Mouse (Mus musculus): ENCODE results near the gene Cog5. TPM values are rescaled to one million over a fixed set of nuclear protein-coding genes. Genes with fewer than 3 reads are reported as not detected.

The Cog5 gene
- polyA plus RNA-seq, 2 experiments: 6.0 to 7.8 TPM

DNA sequence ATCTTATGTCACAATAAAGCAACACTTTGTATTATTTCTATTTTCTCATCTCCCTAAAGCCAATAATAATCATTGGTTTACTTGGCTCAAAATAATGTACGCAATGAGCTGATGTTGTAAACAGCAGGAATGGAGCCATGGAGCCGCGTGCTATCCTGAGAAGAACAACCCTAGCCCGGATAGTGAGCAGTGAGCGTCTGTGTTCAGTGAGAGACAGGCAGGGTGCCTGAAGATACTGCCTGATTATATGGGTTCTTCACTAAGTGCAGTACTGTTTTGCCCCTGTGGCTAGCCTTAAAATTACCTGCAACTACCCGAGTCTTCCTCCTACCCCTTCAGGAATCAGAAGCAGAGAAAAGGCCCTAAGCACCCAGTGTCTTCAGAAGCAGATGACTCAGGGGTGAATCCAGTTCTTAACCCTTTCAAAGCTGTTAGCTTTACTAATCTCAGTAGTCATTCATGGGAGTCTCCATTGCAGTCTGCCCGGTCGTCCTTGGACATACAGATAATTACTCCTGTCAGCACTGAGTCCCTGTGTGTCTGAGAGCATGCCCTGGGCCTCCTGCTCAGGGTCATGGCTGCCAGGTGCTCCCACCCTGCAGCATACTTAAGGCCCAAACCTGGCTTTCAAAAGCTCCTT lies 240.5 kb downstream of the Cog5 start:
- H3K9ac ChIP-seq (replicated peaks): no peak overlapping the region
- H3K36me3 ChIP-seq (replicated peaks; ENCODE audit: control insufficient read depth, insufficient read depth, low read depth): no peaks in the 10 kb centered on the region
- no peak for TF ChIP-seq CTCF (IDR thresholded peaks at IDR 0.05; ENCODE audit: low read depth)
- TF ChIP-seq EP300 (IDR thresholded peaks at IDR 0.05; ENCODE audit: low read depth): no peak
- WGBS (ENCODE audit: insufficient replicate concordance): 68% methylated on average over 8 of the region's 8 CpGs
- no peak overlapping the region for H3K4me2 ChIP-seq (ENCODE audit: low read depth)
- H3K4me1 ChIP-seq (replicated peaks; ENCODE audit: control insufficient read depth in 2 of 2, insufficient read depth in 2 of 2, low read length in 1 of 2): no peaks in the 10 kb centered on the region
- no peak overlapping the region for H3K4me3 ChIP-seq (ENCODE audit: insufficient read depth in 1 of 2, low read depth in 2 of 2, low read length in 2 of 2)
- ATAC-seq (ENCODE audit: insufficient read depth) (no peak), DNase-seq (ENCODE audit: low read depth in 3 of 3, low spot score in 3 of 3) (no peak)
- H3K27ac ChIP-seq: no peak overlapping the region
- no peaks in the 10 kb centered on the region for H3K9me3 ChIP-seq (ENCODE audit: control insufficient read depth, low read length)
- no peaks in the 10 kb centered on the region for H3K27me3 ChIP-seq (ENCODE audit: control insufficient read depth, insufficient read depth, low read length)

DNA sequence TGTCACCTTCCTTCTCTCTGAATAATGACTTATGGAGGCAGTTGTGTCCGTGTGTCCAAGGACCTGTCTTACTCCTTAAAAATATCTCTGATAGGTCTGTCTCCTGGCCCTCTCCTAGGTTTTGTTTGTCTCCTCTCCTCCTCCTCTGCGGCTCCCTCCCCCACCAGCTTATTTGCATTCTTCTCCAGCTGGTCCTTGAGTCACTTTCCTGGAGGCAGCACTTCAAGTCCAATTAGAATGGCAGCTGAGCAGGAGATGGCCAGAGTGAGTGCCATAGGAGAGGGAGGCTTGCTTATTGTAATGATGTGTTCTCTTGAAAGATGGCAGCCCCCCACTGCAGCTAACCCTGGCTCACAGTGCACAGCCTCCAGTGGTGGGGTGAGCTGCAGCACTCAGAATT lies 241.2 kb downstream of the Cog5 start:
- Histone ChIP-seq H3K4me3 (ENCODE audit: insufficient read depth in 1 of 2, low read depth in 2 of 2, low read length in 2 of 2) (no peak overlapping the region), H3K27me3 (ENCODE audit: control insufficient read depth, insufficient read depth, low read length) (no peaks in the 10 kb centered on the region), H3K36me3 (replicated peaks; ENCODE audit: control insufficient read depth, insufficient read depth, low read depth) (no peaks in the 10 kb centered on the region), H3K4me1 (replicated peaks; ENCODE audit: control insufficient read depth in 2 of 2, insufficient read depth in 2 of 2, low read length in 1 of 2) (no peaks in the 10 kb centered on the region), H3K9me3 (ENCODE audit: control insufficient read depth, low read length) (no peaks in the 10 kb centered on the region), H3K4me2 (ENCODE audit: low read depth) (no peak overlapping the region), H3K9ac (replicated peaks) (no peak overlapping the region), H3K27ac (no peak overlapping the region)
- TF ChIP-seq CTCF (IDR thresholded peaks at IDR 0.05; ENCODE audit: low read depth): no peak
- TF ChIP-seq EP300 (IDR thresholded peaks at IDR 0.05; ENCODE audit: low read depth): no peak
- ATAC-seq (ENCODE audit: insufficient read depth) (no peak), DNase-seq (ENCODE audit: low read depth in 3 of 3, low spot score in 3 of 3) (no peak)
- 58% methylated on average over 2 of the region's 2 CpGs for WGBS (ENCODE audit: insufficient replicate concordance)

DNA sequence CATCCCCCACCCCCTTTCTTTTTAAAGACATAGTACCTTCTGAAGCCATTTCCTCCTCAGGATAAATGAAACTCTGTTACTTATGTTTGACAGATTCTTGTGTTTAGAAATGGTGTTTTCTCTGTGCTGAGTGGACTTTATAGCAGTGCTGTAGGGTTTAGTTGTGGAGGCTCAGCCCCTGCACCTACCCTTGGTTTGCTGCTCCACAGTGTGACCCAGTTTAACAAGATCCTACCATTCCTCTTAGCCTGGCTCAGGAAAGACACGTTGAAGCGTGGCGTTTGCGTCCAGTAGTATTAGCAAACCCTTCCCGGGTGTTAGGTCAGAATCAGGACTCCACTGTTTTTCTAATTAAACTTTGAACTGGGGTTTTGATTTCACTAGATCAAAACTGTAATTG lies 241.6 kb downstream of the Cog5 start:
- no peak for DNase-seq (ENCODE audit: low read depth in 3 of 3, low spot score in 3 of 3)
- H3K9me3 ChIP-seq (ENCODE audit: control insufficient read depth, low read length): no peaks in the 10 kb centered on the region
- no peak overlapping the region for H3K4me2 ChIP-seq (ENCODE audit: low read depth)
- no peak overlapping the region for H3K9ac ChIP-seq (replicated peaks)
- TF ChIP-seq EP300 (IDR thresholded peaks at IDR 0.05; ENCODE audit: low read depth): no peak
- no peak for TF ChIP-seq CTCF (IDR thresholded peaks at IDR 0.05; ENCODE audit: low read depth)
- H3K36me3 ChIP-seq (replicated peaks; ENCODE audit: control insufficient read depth, insufficient read depth, low read depth): no peaks in the 10 kb centered on the region
- no peaks in the 10 kb centered on the region for H3K4me1 ChIP-seq (replicated peaks; ENCODE audit: control insufficient read depth in 2 of 2, insufficient read depth in 2 of 2, low read length in 1 of 2)
- ATAC-seq (ENCODE audit: insufficient read depth): no peak
- H3K27me3 ChIP-seq (ENCODE audit: control insufficient read depth, insufficient read depth, low read length): no peaks in the 10 kb centered on the region
- H3K27ac ChIP-seq: no peak overlapping the region
- H3K4me3 ChIP-seq (ENCODE audit: insufficient read depth in 1 of 2, low read depth in 2 of 2, low read length in 2 of 2): no peak overlapping the region
- WGBS (ENCODE audit: insufficient replicate concordance): 72% methylated on average over 5 of the region's 5 CpGs

DNA sequence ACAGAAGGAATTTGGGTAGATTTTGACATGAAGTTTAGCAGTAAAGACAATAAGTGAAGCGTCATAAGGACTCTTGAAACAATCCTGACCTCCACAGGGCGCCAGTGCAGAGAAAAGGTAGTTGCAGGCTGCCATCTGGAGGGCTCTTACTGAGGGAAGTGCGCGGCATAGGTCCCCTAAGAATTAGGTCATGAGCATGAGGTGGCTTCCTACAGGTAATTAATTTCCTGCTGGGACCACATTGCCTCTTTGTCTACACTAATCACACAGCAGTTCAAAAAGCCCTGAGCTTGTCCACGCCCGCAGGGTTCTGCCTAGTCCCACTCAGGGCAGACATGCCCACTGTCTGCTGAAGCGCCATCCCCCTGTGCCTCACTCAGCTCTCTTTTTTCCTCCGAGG lies 242.3 kb downstream of the Cog5 start:
- ATAC-seq (ENCODE audit: insufficient read depth): no peak

DNA sequence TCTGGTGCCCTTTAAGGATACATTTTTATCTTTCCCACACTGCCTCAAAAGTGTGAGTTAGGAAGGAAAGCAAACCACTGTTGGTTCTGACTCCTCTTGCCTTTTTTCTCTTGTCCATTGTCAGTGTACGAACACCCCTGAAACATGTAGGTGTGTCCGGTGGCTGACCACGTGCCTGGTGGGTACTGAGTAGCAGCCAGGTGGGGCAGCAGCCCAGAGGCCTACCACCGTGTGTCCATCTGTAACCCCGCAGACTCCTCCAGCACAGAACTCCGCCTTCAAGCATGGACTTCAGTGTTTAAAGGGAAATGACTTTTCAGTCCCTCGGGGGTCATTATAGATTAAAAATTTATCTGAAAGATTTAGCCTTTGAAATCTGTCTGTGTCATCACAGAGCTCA lies 242.8 kb downstream of the Cog5 start:
- H3K4me3 ChIP-seq (ENCODE audit: insufficient read depth in 1 of 2, low read depth in 2 of 2, low read length in 2 of 2): no peak overlapping the region
- ATAC-seq (ENCODE audit: insufficient read depth) (no peak), DNase-seq (ENCODE audit: low read depth in 3 of 3, low spot score in 3 of 3) (no peak)
- WGBS (ENCODE audit: insufficient replicate concordance): 74% methylated on average over 7 of the region's 7 CpGs
- H3K4me1 ChIP-seq (replicated peaks; ENCODE audit: control insufficient read depth in 2 of 2, insufficient read depth in 2 of 2, low read length in 1 of 2): no peaks in the 10 kb centered on the region
- no peak for TF ChIP-seq CTCF (IDR thresholded peaks at IDR 0.05; ENCODE audit: low read depth)
- TF ChIP-seq EP300 (IDR thresholded peaks at IDR 0.05; ENCODE audit: low read depth): no peak
- H3K27me3 ChIP-seq (ENCODE audit: control insufficient read depth, insufficient read depth, low read length): no peaks in the 10 kb centered on the region
- H3K36me3 ChIP-seq (replicated peaks; ENCODE audit: control insufficient read depth, insufficient read depth, low read depth): no peaks in the 10 kb centered on the region
- no peaks in the 10 kb centered on the region for H3K9me3 ChIP-seq (ENCODE audit: control insufficient read depth, low read length)
- H3K9ac ChIP-seq (replicated peaks): no peak overlapping the region
- no peak overlapping the region for H3K27ac ChIP-seq
- no peak overlapping the region for H3K4me2 ChIP-seq (ENCODE audit: low read depth)

More for the DNA sequence above, 242.3 kb downstream of the Cog5 start:
- H3K27me3 ChIP-seq (ENCODE audit: control insufficient read depth, insufficient read depth, low read length): no peaks in the 10 kb centered on the region
- WGBS (ENCODE audit: insufficient replicate concordance): 75% methylated on average over 8 of the region's 8 CpGs
- no peak overlapping the region for H3K4me3 ChIP-seq (ENCODE audit: insufficient read depth in 1 of 2, low read depth in 2 of 2, low read length in 2 of 2)
- no peaks in the 10 kb centered on the region for H3K4me1 ChIP-seq (replicated peaks; ENCODE audit: control insufficient read depth in 2 of 2, insufficient read depth in 2 of 2, low read length in 1 of 2)
- no peak overlapping the region for H3K27ac ChIP-seq
- no peak overlapping the region for H3K4me2 ChIP-seq (ENCODE audit: low read depth)
- TF ChIP-seq CTCF (IDR thresholded peaks at IDR 0.05; ENCODE audit: low read depth) (no peak), EP300 (IDR thresholded peaks at IDR 0.05; ENCODE audit: low read depth) (no peak)
- DNase-seq (ENCODE audit: low read depth in 3 of 3, low spot score in 3 of 3): no peak
- no peaks in the 10 kb centered on the region for H3K36me3 ChIP-seq (replicated peaks; ENCODE audit: control insufficient read depth, insufficient read depth, low read depth)
- H3K9me3 ChIP-seq (ENCODE audit: control insufficient read depth, low read length): no peaks in the 10 kb centered on the region
- H3K9ac ChIP-seq (replicated peaks): no peak overlapping the region
